Mouse (Mus musculus) left cerebral cortex, postnatal 36 days (tissue): ENCODE measurements around the gene 2010111I01Rik. TPM values are rescaled to one million over a fixed set of nuclear protein-coding genes. Genes with fewer than 3 reads are reported as not detected.

Experiments used
- DNase-seq, 2 experiments: peaks; one replicate each; pipeline ENCODE4 v3.0.0; 2021 to 2022; ENCODE audit warnings: low spot score in 2 of 2, mixed read lengths in 1 of 2
- intact Hi-C: fragments of 180-260 bp; cut with DNase I; formaldehyde crosslinking; loops from one replicate; pipeline ENCODE4 v1.15.1; 2025
- total RNA-seq, 2 experiments: library from RNA; stranded (reverse); gene quantifications; 2 replicates each; pipeline ENCODE4 v1.2.3; 2021

2010111I01Rik gene
- total RNA-seq, 2 experiments from 2014 or later = 93.2 to 121 TPM

DNA sequence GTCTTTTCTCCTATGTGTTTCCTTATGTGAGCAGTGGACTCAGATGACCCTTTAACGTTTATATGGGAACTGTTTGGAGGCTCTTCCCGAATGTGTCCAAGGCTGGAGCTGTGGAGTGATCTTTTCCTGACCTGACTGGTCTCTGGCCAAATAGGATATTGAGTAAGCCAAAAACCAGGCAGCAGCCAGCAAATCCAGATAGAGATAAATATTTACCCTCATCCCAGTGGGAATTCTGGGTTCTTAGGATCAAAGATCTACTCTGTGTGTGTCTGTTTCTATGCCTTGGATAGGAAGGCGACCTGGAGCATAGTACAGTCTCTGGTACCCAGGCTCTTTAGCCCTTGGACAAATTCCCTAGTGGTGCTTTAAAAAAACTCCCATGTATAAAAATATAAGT lies 132.1 kb downstream of the 2010111I01Rik start:
- intact Hi-C loops = no loop called here

DNA sequence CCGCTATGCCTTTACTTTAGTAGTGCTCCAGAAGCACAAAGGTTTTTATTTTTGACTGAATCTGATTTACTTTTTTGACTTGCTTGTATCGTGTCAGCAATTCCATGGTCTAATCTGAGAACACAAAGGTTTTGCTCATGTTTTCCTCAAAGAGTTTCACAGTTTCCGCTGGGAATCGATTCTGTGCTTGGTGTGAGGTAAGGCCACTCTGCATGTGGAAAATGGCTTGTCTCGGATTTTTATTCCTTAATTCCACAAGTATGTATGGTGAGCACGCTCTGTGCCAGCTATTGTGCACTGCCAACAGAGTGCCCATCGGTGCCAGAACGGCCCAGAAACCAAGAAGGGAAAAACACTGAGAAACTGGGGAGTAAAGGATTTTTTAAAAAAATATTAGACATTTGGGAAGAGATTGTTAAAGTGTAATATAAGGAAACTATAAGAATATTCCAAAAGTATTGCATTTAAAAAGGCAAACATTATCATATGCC lies 132.8 kb downstream of the 2010111I01Rik start:
- no peak for DNase-seq
- intact Hi-C loops = no loop called here

More for the DNA sequence above, 132.1 kb downstream of the 2010111I01Rik start:
- no peak for DNase-seq

DNA sequence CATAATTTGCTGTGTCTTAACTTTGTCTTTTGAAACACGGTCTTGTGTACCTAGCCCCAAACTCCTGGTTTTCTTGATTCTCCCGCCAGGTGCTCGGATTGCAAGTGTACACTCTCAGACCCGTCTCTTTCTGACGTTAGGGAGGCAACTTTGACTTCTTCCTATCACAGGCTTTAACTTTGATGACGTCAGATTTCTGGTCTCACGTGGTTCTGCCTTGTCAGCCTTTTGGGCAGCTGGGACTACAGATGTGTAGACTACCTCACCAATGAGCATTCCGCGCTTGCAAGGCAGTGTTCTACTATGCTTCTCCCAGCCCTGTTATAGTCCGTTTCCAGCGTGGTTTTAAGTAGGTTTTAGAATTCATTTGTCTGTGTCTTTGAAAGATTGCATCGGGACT lies 137.1 kb downstream of the 2010111I01Rik start:
- DNase-seq = no peak
- intact Hi-C loops = no loop called here

DNA sequence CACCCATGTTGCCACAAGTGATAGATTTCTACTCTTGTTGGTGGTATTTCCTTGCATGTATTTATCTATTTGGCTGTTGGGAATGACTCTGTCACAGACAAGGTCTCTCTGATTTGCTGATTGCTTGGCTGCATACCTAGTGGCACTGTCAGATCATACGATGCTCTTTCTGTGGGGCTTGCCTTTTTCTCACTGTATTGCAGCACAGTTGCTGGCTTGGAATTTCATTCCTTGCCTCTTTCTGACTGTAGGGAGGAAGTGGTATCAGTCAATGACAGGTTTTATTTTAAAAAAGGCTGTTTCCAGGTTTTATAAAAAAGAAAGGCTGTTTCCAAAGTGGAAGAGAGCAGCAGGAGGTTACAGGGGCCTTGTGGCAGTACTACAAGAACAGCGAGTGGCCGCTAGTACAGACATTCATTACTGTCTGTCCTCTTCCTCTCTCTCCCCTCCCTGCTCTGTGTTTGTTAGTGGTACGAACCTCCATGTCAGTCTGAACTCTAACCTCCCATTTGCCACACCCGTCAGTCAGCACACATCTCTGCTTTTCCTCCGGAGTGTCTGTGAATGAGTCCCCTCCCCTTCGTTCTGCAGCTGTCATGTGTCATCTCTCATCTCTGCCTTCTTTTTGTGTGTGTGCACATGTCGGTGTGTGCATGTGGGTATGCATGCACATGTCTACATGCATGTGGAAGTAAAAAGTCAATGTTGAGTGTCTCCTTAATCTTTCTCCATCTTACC lies 138.3 kb downstream of the 2010111I01Rik start:
- no peak for DNase-seq
- intact Hi-C loops = no loop called here

DNA sequence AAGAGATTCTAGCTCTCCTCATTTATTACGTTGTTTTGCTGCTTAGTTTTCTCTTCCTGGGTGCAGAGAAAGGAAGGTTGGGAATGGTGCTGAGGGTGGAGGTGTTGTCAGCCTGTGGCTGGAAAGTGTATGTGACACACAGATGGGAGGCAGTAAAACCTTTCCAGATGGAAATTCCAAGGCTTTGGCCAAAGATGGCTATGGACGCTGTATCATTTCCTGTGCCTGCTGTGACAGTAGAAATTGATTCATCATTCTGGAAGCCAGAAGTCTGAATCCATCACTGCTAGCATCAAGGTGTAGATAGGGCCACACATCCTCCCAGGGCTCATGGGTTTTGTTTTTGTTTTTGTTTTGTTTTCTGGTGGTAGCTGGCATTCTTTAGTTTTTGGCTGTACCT lies 141.9 kb downstream of the 2010111I01Rik start:
- DNase-seq = no peak
- intact Hi-C loops = no loop called here

DNA sequence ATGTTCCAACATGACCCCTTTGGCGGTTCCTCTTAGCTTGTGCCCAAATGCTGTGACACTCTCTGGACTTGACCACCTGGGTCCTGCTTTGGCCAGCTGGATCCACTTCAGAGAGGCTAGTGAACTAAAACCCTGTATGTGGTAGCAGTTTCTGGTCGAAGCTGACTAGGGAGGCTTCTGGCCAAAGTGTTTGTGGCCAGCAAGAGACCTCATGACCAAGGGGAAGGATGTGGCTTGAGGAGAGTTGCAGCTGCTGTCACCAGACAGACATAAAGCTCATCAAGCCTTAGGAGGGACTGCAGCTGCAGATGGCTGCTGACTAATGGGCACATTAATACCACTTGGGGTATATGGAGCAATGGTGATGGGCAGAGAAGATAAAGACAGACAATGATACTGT lies 143.9 kb downstream of the 2010111I01Rik start:
- intact Hi-C loops = no loop called here
- no peak for DNase-seq

DNA sequence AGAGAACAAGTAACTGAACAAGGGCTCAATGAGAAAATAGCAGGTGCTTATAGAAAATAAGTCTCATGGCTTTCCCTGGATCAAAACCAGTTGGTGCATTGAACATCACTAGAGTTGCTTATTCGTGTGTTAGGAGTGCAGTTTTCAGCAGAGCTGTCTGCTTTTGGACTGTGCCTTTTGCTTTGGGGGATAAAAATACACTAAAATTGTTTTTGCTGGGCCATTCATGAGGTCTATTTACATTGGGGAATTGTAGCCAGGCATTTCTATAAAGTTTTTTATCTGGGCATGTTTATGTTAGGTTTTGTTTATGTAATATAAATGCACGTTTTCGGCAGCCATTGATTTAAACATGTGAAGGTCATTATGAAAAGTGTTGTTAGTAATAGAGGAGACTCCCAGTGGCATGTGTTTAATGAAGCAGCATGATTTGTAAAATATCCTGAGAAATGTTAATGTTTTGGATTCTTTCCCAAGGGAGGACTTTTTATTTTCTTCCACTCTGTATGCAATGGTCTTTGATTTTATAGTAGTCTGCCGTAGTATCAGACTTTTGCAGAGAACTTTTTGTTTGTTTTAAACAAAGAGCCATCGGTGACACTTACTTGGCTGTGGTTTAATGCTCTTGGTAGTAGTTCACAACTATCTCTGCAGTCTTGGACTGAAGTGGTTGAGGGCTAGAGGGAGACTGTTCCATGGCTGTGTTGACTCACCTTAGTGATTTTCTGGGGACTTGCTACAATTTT lies 146.8 kb downstream of the 2010111I01Rik start:
- intact Hi-C loops = no loop called here
- no peak for DNase-seq

DNA sequence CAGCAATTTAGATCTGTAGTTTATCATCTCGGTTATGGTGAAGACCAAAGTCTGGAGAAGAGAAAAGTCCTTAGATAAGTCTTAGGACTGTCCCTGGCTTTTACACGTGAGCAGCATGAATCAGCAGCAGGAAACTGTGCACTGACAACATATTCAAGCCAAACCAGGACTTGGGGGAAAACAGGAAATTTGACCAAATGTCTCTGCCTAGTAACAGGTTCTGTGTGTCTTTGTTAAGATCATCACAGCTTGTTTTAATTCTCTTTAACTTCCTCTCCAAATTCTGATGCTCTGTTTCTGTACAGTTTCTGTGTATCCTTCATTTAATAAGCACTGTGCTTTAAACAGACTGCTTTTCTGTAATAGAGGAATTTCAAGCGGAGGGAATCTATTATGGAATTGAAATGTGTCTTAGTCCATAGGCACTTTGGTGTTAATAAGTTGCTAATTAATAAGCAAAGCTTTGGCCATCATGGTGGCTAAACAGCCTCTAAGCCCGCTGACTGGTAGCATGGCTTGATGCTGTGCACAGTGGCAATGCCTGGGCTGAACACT lies 147.4 kb downstream of the 2010111I01Rik start:
- no peak for DNase-seq
- intact Hi-C loops = no loop called here

DNA sequence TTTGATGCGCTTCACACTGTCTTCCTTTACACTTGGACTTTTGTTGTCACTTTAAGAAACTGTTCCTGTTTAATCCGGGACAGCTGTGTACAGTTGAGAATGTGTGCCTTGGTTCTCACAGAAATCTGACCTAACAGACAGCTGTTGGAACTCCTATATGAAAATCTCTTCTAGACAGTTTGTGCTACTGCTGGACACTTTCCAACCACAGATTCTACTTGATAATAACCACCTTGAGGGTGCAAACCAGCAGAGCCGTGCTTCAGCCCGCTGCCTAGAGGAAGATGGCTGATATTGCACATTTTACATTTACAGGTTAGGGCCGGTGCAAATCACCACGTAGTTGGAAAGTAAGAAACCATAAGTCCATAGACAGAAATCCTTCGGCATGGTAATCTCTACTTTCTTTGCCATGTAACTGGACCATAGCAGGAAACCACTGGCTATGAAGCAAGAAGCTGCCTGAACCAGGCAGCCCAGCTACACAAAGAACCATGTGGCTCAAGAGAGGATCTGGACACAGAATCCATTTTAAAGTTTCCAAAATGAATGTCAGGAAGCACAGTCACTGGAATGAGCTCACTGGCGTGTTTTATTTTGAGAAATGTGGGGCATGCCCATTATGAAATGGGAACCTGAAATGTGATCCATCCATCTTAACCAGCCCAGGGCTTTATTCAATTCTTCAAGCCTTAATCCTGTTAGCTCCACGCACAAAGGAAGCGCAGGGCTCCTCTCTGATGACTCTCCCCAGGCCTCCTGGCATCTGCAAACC lies 148.1 kb downstream of the 2010111I01Rik start:
- intact Hi-C loops = no loop called here
- DNase-seq = no peak

DNA sequence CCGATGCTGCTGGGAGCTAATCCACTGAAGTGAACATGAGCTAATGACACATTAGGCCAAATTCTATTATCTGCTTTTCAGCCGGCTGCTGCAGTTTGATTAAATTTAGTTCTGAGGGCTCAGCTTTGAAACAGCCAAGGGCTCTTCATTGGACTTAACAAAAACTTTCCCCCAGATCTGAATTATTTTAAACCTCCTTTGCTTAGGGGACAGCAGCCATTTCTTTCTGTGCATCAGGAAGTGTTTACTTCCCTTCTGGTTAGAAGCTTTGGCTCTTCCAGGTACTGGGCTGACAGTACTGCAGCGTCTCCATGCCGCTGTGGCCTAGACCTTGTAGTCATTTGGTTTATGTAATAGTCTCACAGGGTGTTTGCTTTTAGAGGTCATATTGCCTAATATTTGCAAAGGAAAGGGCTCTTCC lies 149.2 kb downstream of the 2010111I01Rik start:
- intact Hi-C loops = no loop called here
- no peak for DNase-seq

DNA sequence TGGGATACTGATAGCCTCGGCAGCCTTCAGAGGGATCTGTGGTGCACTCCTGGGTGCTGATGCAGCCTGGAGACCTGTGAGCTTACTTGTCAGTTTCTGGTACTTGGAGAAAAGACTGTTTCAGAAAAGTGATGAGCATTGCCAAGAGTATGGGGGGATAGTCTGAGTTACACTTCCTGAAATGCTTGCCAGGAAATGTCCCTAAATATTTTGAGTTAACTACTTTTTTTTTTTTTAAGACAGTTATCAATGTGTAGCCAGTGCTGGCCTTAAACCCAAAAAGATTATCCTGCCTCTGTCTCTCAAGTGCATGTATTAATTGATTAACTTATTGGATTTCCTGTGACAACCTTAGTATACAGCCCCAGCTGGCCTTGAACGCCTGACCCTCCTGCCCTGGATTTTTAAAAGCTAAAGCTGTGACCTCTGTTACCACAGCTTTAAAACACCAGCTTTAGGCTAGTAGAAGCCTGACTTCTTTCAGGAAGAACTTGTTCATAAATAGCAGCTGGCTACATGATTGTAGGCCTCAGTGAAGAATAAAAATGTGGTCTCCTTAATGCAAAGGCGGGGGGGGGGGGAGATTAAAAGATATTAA lies 150.6 kb downstream of the 2010111I01Rik start:
- DNase-seq = no peak
- intact Hi-C loops = no loop called here

DNA sequence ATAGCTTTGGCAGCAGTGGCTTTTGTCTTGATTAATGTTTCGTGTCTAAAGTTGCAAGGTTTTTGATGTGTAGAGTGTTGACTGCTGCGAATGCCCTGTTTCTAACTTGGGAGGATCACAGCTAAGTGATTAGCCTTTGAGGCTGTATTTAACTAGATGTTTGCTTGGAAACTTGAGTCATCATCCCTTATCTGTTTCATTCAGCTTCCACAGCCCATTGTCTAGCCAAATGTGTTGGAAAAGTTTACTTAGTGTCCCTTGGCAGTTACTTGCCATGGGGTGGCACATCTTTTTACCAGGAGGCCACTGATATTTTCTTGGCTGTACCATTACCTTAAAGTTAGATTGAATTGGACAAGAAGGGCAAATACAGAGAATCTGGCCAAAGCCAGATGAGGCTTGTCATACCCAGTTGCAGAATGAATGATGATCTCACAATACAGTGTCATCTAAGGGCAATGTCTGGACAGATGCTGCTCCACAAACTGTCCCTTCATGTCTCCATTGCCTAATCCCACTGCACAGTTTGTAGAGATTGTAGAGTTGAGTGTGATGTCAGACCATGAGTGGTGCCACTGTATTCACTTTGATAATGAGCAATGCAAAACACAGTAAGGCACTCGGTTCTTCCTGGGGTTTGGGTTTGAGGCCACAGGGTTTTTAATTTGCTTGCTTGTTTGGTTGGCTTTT lies 152.9 kb downstream of the 2010111I01Rik start:
- intact Hi-C loops = no loop called here
- DNase-seq = no peak

DNA sequence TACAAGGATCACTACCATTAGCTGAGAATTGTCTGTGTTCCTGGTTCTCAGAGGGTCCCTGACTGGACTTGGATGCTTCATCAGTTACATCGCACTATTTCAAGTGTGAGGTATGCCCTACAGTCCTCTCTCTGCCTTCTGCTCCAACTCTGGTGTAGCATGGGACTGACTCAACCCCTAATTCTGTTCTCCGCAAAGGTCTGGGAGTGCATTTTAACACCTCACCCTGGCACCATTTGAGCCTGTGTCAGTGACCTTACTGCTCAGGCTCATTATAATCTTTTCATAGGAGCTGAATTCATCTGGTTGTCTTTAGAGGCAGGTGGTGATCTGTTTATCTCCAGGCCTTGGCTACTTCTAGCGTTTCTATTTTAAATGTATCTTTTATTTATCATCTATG lies 154.0 kb downstream of the 2010111I01Rik start:
- intact Hi-C loops = no loop called here
- DNase-seq = no peak

DNA sequence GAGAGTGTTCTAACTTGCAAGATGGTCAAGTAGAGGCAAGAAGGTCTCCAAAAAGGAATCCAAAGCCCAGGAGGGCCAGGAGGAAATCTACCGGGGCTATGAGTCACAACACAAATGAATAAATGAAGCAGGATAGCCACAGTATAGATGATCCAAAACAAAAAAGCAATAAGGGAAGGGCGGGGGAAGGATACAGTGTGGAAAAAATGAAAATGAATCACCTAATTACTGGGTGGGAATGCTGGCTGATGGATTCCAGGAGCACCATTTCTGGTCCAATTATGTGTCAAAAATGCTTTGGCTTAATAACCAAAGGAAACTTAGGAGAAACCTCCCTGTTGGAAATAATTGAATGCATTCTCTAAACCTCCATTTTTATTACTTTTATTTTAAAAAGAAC lies 155.6 kb downstream of the 2010111I01Rik start:
- intact Hi-C loops = loop anchor here (10.0 kb wide), 1 partner anchor 625 kb away; no protein-coding TSS in a partner anchor
- DNase-seq = no peak

DNA sequence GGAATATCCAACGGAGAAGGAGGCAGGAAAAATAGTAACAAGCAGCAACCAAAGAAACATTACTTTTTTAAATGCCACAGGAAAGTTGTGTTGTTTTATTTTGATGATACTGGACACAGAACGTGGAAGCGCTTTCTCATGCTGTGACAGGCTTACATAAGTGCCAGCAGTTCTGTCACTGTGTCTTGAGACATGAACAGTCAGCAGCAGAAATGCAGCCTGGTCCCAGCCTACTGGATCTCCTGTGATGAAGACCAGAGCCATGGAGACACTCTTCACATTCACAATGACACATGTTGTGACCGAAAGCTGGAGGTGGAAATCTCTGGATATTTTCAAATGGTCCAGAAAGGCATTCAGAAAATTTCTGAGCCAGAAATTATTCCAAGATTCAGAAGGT lies 157.1 kb downstream of the 2010111I01Rik start:
- no peak for DNase-seq
- intact Hi-C loops = loop anchor here (10.0 kb wide), 1 partner anchor 623 kb away; no protein-coding TSS in a partner anchor

DNA sequence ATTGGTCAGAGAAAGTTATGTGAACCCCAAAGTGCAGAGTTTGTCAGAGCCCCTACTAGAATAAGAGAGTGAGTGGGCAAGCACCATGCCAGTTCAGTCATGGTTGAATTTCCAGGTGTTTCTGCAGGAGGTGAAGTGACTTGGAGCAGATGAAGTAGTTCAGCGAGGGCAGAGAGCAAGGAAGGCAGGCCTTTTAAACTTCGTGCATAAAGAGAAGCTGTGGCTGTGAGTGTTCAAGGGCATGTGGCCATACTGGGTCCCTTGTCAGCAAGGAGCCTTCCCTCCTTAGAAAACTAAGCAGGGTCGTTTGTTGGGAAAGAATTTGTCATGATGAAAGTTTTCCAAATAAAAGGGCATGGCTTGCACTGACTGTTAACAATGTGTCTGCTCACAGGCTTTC lies 161.5 kb downstream of the 2010111I01Rik start:
- no peak for DNase-seq
- intact Hi-C loops = loop anchor here (10.0 kb wide), 1 partner anchor 619 kb away; no protein-coding TSS in a partner anchor

DNA sequence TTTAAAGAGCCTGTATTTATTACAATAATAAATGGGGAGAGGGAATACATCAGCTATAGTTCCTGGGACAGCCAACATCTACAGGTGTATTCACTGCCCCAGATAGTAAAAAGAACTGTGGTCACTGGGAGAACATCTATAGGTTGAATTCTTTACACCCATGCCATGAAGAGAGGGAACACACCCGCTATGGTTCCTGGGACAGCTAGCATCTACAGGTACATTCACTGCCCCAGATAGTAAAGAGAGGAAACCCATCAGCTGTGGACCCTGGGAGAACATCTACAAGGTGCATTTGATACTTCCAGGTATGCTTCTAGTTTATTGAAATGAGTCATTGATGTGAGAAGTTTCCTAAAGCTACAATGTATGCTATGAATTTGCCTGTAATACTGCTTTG lies 162.8 kb downstream of the 2010111I01Rik start:
- DNase-seq = no peak
- intact Hi-C loops = loop anchor here (10.0 kb wide), 1 partner anchor 617 kb away; no protein-coding TSS in a partner anchor

DNA sequence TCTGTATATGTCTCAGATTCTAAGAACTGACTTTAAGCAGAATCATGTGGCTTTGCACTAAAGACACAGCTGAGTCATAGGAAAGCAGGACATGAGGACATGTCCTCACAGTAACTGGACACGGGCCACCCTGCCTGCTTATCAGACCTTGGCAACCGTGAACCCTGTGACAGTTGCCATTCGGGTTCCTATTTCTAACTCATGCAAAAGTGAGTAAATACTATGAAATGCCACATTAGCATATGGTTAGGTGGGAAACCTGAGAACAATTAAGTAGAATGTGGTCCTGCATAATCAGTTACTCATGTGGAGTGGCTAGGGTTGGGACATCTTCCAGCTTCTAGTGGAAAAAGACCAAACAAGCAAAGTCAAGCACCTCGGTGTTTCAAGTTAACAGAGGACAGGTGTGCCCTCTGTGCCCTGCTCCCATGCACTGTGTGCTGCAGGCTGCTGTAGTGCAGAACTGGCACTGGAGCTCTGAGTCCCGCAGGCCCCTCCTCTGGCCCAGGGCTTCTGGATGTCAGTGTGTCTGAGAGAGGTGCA lies 170.3 kb downstream of the 2010111I01Rik start:
- no peak for DNase-seq
- intact Hi-C loops = no loop called here
